Mouse (Mus musculus) lung, postnatal 0 days (tissue): ENCODE results near the gene Hmox2.

ENCODE experiments used
- CTCF ChIP-seq: IDR thresholded peaks from 2 replicates; pipeline ENCODE4 v1.5.1; 2016; ENCODE audit warnings: antibody characterized with exemption, mild to moderate bottlenecking
- EP300 ChIP-seq: IDR thresholded peaks from 2 replicates; pipeline ENCODE4 v1.6.1; 2016; ENCODE audit warnings: antibody characterized with exemption, mild to moderate bottlenecking, control low read depth

- no peak for TF ChIP-seq CTCF
- TF ChIP-seq EP300 = no peak
Observed at GRCm38 (mm10) chr16:4718753-4719518, 7.2 kb upstream of the Hmox2 start, which contains the start of gene Nmral1.
